Mouse (Mus musculus): ENCODE measurements at regions not wholly inside any gene's neighbourhood (a gene's known extent, or its start where the extent isn't known, plus 50 kb on each side); places are given as distances from the start of the nearest gene placed in this dataset.

DNA sequence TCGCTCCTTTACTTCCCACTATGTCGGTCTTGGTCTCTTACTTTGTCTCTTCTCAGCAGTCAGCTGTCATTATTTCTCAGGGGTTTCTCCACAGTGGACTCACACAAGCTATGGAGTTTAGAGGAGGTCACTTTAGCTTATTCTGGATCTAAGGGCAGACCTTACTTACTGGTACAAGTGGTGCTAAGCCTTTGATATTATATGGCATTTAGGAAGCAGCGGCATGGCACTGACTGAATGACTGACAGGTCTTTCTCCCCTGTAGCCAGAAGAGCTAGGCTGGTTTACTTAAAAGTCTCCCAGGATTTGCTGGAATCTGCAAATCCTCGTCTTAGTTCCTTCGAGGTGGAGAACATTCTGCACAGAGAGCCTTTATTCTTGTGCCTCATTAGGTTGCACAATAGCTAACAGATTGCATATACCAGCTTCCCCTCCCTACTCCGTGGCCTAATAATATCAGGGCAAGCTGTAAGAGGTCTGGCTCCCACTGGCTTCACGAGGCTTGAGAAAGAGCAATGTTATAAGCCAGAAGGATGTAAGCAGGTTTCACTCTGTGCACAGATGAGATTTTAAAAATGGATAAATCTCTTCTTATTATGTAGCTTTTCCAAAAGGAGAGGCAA, 214.1 kb upstream of the 4930583I09Rik start:
- no peak for DNase-seq
- intact Hi-C loops (cut with DNase I) = no loop called here

DNA sequence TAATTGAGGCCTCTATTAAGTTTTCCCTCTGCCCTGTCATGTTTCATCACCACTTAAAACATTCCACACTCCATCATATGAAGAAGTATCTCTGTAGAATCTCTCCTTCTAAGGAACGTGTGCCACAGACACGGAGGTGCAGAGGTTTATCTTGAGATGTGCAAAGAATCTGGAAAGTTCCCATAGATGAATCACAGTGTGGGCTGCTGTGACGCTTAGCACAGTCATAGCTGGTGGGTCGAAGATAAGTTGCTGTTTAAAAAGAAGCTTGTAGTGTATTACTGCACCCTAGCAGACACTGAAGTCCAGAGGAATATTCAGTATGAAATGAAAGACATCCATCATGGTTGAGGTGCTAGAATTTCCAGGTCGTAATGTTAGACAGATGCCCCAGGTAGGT, 179.9 kb upstream of the 4930583I09Rik start:
- intact Hi-C loops (cut with DNase I) = no loop called here
- no peak for DNase-seq

DNA sequence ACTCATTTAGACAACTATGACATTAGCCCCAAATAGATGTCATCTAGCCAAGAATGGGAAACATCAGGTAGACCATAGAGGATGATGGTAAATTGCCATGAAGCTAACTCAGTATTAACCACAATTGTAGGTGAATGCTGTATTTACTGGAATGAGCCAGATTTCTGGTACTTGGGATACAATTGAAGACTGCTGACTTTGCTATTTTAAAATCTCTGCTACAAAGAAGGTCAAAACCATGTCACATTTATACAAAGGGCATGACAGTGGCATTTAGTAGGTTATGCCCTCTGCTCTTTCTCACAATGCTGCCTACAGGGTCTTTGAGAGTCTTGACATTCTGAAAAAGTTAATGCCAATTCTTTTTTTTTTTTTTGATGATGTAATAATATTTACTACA, 178.8 kb upstream of the 4930583I09Rik start:
- intact Hi-C loops (cut with DNase I) = no loop called here
- DNase-seq = no peak

DNA sequence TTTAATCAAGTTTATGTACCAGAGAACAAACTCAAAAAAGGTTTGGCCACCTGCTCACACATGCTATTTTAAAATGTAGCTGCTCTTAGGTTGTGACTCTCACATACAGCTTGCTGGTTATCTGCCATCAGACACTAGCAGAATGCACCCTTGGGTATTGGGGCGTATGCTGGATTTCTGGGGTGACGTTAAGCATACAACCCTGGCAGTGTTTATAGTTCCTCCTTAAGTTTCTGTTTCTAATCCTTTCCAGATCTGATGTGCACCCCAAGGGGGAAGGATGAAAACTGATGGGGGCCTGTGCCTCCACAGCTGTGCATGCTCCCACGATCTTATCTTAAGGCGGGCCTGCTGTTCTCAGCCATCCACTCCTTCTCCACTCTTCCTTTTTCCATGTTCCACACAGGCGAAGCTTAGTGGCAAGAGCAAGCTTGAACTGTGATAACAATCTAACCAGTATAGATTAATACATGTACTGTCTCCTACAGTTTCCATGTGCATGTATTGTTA, 164.8 kb upstream of the 4930583I09Rik start:
- intact Hi-C loops (cut with DNase I) = no loop called here
- no peak for DNase-seq

DNA sequence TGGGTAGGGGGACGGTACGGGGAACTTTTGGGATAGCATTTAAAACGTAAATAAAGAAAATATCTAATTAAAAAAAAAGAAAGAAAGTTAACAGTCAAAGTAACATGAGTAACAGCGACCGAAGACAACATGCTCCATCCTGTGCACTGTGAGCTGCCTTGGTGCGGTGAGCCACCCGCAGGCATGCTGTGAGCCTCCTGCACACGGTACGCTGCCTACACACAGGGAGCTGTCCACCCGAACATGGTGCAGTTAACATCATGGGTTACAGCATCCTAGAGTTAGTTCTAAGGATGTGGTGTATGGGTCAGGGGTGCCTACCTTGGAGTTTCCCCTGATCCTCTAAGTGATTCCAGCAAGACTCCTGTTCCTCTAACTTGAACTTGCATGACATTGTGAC, 158.6 kb upstream of the 4930583I09Rik start:
- no peak for DNase-seq
- intact Hi-C loops (cut with DNase I) = no loop called here

DNA sequence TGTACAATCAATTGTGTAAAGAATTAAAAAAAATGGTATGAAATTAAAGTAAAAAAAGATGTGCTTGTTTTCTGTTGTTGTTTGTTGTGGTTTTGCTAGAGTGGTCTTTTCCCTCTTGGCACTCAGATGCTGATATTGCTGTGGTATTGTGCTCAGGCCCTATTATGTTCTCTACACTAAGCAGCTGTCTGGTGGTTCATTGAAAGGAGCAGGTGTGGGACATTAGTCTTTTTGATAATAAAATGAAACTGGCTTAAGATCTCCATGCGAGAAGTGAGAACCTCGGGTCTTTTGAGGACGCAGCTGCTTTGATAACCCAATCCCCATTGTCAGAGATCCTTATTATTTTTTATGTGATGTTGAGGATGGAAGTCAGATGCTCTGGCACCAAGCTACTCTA, 155.4 kb upstream of the 4930583I09Rik start:
- DNase-seq = no peak
- intact Hi-C loops (cut with DNase I) = no loop called here

DNA sequence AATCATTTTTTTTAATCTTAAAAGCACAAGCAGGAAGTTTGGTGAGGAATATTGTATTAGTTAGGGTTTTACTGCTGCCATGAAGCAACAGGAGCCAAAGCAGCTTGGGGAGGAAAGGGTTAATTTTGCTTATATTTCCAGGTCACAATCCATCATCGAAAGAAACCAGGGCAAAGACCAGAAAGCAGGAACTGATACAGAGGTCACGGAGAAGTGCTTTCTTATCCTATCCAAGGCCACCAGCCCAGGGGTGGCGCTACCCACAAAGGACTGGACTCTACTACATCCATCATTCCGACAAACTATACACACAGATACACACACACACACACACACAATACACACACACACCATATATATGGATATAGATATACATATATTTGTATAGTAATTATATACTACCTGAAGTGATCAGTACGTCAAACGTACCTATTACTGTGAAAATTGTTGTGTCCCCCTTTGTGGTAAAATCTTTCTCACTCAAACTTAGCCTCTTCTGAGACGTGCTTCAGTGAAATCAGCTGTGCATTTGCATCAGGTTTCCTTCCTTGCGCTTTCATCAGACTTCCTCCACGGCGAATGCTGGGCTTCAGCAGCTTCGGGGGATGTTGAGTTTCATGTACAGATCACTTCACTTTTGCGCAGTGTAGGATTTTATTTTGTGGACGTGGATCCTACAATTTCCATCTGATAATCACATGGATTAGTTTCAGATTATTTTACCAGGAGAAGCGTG, 148.6 kb upstream of the 4930583I09Rik start:
- intact Hi-C loops (cut with DNase I) = no loop called here
- no peak for DNase-seq

DNA sequence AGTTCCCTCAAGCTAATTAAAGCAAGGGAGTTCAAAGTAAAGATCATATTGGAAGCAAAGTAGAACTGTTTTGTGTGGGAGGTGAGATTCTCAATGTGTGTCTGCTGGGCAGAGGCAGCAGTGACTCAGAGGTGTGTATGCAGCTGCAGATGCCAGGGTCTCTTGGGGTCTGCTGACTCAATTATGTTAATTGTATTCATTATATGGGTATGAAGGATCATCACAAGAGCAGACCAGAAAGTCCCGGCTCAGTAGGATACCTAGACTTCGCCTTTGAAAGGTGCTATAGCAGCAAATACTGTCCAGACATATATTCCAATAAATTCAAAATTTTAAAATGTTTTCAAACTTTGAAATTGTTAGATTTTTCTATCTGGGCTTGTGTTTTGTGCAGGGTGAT, 147.6 kb upstream of the 4930583I09Rik start:
- intact Hi-C loops (cut with DNase I) = no loop called here
- no peak for DNase-seq

DNA sequence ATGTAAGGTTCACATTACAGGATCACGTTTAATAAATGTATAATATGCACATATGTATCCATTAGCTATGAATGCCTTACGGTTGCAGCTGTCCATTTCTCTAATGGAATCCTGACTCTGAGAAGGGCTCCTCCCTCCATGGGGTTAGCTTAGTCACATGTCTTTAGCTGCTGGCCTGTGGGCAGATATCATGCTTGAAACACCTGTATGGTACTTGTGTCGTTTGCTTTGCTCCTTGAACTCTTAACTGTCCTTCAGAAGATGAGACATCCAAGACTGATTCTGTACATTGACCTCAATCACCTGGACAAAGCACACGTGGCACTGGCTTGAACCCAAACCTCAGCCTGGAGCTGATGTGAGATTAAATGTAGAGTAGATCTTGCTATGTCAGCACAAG, 128.3 kb upstream of the 4930583I09Rik start:
- no peak for DNase-seq
- intact Hi-C loops (cut with DNase I) = no loop called here

DNA sequence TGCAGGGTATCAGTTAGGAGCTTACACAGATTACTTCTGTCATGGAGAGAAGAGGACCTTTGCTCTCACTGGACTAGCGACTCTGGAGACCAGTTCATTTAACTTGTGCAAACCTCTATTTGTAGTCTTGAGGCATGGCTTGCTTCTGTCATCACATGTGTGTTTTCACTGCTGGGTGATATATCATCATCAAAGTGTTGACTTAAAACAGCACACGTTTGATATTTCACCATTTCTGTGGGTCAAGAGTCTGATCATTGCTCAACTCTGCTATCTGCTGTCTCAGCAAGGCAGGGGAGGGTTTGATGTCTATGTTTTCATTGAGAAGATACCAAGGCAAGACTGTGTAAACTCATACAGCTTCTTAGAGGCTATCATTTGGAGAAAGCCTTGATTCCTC, 126.0 kb upstream of the 4930583I09Rik start:
- intact Hi-C loops (cut with DNase I) = no loop called here
- no peak for DNase-seq

DNA sequence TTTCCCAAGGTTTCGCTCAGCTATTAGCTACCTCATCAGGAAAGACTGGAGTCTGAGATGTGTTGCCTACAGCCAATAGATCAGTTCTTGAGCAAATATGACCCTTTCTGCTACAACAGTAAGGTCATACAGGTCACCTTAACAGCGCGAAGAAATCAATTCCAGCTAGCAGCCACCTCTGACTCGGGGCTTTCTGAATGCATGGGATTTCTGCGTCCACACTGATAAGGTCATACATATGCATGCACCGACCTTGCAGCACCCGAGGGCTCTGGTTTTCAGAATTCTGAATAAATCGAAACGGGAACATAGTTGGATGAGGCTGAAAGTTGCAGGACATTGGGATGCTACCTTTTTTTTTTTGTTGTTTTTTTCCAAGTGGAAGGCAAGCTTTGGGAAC, 121.6 kb upstream of the 4930583I09Rik start:
- intact Hi-C loops (cut with DNase I) = no loop called here

DNA sequence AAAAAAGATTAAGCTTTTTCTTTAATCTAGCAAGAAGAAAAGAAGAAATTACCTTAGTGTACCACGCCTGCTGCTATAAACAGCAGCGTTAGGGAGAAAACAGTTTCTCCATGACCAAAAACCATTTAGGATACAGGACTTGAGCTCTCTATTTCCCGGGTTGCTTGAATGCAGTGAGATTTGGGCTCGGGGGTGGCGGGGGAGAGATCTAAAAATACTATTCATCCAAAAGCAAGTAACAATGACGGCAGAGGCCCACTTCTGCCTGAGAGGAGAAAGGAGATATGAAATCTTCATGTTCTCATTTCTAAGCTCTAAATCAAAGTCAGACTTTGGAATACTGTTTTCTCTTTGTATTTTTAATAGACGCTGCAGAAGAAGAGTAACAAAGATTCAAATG, 120.6 kb upstream of the 4930583I09Rik start:
- no peak for DNase-seq
- intact Hi-C loops (cut with DNase I) = no loop called here

More for the DNA sequence above, 121.6 kb upstream of the 4930583I09Rik start:
- DNase-seq = no peak

DNA sequence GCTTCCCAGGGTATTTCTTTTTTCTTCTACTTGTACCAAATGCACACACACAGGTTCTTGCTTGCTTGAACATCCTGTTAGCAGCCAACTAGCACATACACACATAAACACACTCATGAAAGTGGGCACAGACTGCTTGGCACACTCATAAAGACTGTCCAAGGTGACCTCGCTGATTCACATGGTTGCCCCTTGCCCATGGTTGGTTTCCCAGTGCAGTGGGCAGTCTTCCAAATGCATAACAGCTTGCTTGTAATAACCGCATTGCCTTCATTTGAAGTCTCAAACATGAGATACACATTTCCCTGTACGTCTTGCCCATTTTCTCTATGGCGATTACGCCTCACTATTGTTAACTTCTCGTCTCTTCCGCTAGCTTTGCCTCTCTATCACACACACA, 117.4 kb upstream of the 4930583I09Rik start:
- no peak for DNase-seq
- intact Hi-C loops (cut with DNase I) = no loop called here

DNA sequence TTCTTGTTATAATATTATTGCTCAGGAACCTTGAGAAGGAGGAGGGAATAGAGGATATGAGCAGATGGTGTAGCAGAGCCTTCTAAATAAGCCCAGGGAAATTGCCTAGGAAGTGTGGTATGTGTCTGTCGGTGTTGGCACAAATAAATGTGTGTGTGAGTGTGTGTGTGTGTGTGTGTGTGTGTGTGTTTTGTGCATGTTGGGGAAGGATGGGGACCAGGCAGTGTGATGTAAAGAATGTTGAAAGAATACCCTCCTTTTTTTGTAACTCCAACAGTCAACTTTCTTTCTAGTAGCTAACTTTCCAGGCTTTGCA, 115.7 kb upstream of the 4930583I09Rik start:
- no peak for DNase-seq
- intact Hi-C loops (cut with DNase I) = no loop called here

DNA sequence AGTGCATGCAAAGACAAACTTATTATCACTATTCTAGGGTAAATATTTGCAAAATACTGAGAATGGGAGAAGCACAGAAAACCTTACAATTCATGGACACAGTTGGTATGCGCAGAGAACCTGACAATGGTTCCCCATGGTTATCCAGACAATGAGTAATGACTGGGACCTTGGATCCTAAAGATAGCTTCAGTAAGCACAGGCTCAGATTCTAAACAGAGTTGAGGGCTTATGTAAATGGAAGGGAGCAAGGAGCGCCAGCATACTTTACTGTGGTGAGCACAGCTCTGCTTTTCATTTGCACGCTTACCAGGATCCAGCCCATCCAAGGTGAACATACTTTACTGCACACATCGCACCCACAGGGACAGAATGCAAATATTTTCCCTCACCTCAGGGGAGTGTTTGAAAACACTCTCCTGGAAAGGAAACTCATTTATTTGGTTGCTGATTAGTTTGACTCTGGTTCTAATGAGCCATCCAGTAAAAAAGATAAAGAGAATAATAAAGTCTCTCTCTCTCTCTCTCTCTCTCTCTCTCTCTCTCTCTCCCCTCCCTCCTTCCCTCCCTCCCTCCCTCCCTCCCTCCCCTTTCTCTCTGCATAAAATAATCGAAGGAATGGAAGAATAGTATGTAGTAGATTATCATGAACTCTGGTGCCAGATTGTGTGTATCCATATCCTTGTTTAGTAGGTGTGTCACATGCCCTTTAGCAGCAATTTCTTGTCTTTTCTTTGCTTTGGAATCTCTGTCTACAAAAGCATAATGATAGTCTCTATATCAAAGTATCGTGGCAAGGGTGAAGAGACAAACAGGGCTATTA, 115.1 kb upstream of the 4930583I09Rik start:
- intact Hi-C loops (cut with DNase I) = no loop called here
- no peak for DNase-seq

DNA sequence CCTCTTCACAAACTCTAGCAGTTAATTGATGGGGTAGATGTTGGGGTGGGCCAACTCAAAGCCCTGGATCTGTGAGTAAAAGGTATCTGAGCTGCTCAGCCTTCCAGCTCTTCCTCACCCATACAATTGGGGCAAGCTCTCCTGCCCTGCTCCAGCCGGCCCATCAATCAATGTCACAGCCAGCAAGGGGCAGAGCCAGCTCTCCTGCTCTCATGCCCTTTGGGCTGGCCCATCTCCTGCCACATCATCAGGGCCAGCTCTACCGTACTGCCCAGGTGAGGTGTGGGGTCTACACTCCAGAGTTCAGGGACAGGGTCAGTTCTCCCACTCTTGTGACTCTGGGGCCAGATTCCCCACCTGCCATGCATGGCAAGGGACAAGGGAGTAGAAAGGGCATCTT, 107.3 kb upstream of the 4930583I09Rik start:
- intact Hi-C loops (cut with DNase I) = no loop called here
- DNase-seq = no peak

DNA sequence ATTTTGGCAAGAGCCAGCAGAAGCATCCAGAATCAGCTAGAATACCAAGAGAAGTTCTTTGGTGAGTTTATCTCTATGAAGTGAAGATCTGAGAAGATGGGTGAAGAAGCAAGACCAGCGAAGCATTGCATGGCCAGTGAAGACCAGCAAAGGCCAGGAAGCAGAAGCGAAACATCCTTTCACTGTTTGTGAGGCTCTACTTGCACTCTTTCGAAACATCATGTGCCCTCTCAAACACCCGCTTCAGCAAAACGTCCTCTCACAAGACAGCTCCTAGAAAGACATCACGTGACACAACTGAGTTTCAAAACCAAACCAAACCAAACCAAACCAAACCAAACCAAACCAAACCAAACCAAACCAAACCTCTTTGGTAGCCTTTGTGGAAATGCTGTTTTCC, 105.7 kb upstream of the 4930583I09Rik start:
- DNase-seq = no peak
- intact Hi-C loops (cut with DNase I) = no loop called here

DNA sequence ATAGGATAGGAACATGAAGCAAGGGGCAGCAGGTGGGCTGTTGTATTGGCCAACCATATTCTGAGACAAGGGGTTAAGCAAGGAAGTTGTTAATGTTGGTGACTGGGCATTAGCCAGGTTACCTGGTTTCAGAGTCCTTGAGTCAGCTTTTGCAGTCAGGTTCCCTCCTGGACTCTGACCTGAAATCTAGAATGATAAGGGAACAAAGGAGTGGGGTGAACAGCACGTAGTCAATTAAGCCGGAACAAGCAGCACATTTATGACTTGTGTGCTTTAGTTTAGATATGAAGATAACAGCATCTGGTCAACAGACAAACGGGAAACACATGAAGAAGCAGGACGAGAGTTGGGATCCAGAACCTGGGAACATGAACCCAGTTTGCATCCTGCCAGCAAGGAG, 99.8 kb upstream of the 4930583I09Rik start:
- no peak for DNase-seq
- intact Hi-C loops (cut with DNase I) = no loop called here

DNA sequence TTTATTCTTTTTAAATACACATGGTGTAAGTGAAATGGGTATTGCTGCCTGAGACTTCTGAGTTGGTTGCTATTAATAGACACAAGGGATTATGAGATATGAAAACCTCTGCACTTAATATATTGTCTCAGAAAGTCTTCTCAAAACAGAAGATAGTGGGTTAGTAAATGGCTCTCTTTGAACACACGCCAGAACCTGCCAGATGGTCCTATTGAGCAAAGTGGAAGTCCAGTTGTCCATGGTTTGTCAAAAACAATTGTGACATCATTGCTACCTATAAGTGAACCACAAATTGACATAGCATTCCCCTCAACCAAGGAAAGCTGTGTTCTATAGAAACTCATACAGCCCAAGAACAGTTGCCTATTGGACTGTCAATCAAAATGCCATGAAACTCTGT, 98.5 kb upstream of the 4930583I09Rik start:
- DNase-seq = no peak
- intact Hi-C loops (cut with DNase I) = no loop called here

DNA sequence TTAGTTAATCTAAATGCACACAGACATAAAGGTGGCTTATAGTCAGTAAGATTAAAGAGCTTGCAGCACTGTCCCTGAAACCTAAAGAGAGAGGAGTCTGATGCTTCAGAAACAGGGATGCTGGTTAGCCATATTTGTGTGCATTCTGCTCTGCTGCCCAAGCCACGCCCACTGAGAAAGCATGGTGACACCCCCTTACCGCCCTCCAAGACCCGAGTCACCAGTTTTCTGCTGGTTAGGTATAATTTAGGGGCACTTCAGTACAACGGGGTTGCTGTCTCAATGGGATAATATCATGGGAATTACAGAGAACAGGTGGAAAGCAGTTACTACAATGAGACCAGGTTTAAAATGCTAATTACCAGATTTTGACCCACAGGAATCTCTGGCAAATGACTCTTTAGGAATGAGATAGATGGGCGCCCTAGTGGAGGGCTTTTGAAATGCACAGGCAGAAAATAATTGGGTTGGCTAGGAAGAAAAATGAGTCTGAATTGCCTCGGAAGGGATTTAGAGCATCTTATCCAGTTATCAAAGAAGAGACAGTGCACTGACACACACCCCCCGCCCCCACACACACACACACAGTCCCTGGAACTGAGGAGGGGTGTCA, 95.1 kb upstream of the 4930583I09Rik start:
- no peak for DNase-seq
- intact Hi-C loops (cut with DNase I) = no loop called here

DNA sequence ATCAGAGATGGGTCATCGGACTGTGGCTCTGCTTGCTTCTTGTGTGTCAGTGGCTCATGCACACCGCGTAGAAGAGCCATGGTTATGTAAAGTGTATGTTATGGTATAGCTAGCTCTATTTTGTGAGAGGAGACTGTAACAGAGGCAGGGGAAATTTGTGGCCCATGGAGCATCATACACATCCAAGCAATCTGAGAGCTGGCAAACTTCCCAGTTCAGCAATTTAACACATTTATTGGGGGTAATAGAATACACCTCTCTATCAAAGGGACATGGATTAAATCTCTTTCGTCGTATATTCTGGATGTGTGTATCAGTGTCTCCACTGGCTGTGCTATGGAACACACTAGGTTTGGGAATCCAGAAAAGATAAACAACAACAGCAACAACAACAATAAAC, 87.9 kb upstream of the 4930583I09Rik start:
- DNase-seq = no peak
- intact Hi-C loops (cut with DNase I) = no loop called here

All from heart, postnatal 14 days (tissue).